Mouse (Mus musculus): Measurements from ENCODE around the gene Castor2.

DNA sequence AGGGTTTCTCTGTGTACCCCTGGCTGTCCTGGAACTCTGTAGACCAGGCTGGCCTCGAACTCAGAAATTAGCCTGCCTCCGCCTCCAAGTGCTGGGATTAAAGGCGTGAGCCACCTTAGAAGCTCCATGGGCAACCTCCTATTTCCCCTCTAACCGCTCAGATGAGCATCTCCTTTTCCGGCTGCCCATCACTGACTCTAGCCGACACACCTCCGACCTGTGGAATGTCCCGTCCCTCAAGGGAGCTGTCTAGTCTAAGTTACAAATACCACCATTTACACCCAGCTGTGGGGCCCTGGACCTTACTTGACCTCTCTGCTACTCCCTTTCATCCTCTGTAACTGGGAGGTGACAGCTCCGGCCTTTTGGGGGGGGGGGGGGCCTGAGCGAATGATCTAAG, 76.2 kb downstream of the Castor2 start:
- TF ChIP-seq CTCF (IDR thresholded peaks at IDR 0.05) (no peak), POLR2A (IDR thresholded peaks at IDR 0.05; ENCODE audit: insufficient read depth, low read depth, low read length) (no peak)

Data from heart, adult 2 months (tissue).